Mouse (Mus musculus) right cerebral cortex, adult 2 months (tissue): ENCODE measurements around the gene Crim1.

Source experiments
- DNase-seq, 2 experiments: peaks; one replicate each; pipeline ENCODE4 v3.0.0; 2021 to 2022; ENCODE audit warnings: low spot score in 2 of 2

Crim1 gene

DNA sequence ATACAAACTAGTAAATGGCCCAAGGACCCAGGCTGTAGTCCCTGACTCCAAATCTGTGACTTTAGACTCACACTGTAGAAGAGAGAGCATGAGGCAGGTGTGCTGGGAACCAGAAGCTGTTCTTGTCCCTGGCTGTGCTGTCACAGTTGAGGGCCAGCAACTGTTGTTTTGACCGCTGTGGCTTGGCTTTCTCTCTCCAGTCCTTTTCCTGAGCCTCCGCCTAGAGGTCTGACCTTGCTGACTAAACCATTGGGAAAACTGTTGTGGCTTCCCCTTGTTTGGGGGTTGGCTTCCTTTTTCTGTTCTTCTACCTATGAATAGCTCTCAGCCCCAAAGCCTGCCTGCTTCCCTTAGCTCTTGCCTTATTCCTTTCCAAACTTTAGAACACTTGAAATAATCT is 126.3 kb downstream of the Crim1 start:
- no peak for DNase-seq

DNA sequence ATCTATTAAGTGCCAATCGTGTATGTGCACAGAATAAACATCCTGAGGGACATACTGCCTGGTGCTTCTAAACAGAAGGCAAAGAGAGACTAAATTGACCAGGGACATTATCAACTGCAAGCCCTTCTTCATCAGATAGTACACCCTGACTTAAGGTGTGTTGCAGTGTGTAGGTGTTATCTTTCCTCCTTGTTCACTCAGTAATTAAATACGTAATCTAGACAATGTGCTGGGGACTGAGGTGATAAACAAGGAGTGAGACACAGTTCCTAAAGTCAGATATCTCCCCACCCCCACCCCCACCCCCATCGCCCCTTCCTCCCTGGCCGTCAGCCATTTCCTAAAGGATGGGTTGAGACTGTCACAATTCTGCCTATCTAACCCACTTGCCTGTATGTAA is 127.1 kb downstream of the Crim1 start:
- DNase-seq = no peak

- no peak for DNase-seq
Measured at GRCm38 (mm10) chr17:78328287-78328686, 128.2 kb downstream of the Crim1 start.

DNA sequence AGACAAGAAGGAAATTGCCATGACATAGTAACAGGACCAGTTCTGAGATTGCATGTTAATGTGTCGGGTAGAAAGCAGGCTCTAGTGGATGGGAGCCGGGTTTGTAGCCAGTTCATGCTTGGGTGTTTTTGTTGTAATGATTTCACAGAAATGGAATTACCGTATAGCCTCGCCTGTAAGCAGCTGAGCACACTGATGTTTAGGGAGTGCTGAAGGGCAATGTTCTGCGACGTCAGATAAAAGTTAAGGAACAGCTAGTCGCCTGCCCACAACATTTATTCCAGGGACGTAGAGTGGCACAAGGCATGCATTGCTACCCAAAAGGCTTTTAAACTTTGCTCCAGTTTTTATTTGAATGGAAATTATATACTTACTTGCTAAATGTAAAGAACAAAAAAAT is 131.4 kb downstream of the Crim1 start:
- DNase-seq = no peak

DNA sequence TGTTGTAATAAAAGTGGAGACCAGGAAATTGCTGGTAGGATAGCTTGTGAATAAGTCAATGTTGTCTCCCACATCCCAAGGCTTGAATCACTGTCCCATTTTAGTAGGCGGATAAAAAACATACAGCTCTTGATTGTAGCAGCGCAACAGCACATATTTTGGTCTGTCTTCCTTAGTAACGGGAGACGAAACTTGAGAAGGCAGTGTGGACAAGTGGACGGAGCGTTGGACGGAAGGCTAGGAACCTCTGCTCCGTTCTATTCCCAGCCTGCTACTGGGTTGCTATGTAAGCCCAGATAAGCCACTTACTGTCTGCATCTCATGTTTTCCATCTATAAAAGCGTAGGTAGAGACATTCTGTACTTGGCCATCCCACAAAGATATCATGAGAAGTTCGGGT is 133.2 kb downstream of the Crim1 start:
- DNase-seq = no peak

DNA sequence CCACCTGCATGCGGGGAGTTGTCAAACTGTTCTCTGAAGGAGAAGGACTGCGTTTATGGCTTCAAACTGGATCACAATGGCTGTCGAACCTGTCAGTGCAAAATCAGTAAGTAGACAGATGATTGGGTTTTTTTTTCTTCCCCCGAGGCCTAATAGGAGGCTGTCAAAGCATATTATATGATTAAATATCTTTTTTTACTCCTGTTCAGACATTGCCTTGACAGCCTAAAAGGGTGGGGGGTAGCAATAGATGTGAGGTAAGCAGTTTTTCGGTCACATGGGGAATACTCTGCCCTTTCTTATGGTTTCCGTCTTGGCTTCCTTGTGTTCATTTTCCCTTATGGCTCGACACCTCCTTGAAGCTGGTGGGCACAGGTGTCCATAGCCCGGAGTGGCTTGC is 135.2 kb downstream of the Crim1 start:
- no peak for DNase-seq

- no peak for DNase-seq
Measured at GRCm38 (mm10) chr17:78343688-78344087, 143.6 kb downstream of the Crim1 start.

GRCm38 (mm10) chr17:78347111-78347801 is 147.2 kb downstream of the Crim1 start:
- DNase-seq = no peak

- DNase-seq = no peak
Measured at GRCm38 (mm10) chr17:78351676-78352499, 151.8 kb downstream of the Crim1 start.

DNA sequence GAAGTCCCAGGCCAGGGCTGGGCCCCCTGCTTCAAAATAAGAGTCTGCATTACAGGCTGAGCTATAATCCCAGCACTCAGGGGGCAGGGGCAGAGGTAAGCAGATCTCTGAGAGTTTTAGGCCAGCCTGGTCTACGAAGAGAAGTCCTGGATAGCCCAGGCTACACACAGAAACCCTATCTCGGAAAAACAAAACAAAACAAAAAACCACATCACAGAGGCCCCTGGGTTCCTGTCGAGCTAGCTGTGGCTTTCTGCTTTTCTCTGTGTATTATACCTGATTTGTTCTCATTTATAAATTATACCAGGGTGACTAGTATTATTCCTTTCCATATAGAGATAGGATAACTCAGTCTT is 152.4 kb downstream of the Crim1 start:
- no peak for DNase-seq

- DNase-seq = no peak
Measured at GRCm38 (mm10) chr17:78354411-78354810, 154.4 kb downstream of the Crim1 start.

- DNase-seq = no peak
Measured at GRCm38 (mm10) chr17:78354871-78355270, 154.8 kb downstream of the Crim1 start.

DNA sequence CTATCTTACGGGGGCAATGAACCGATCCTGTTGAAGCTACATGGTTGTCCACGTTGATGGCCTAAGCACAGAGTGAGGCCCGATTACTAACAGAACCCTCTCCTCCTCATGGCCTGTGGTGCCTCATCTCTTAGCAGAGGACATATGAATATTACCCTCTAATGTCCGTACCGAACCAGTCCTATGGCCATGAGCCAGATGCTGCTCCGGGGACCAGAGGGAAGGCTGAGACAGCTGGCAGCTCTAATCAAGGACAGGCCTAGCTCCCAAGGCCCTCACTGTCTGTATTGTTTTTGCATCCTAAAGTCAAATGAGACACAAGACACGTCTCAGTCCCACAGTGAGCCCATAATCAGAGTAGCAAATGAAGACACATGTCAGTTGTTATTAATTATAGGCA is 155.6 kb downstream of the Crim1 start:
- no peak for DNase-seq

DNA sequence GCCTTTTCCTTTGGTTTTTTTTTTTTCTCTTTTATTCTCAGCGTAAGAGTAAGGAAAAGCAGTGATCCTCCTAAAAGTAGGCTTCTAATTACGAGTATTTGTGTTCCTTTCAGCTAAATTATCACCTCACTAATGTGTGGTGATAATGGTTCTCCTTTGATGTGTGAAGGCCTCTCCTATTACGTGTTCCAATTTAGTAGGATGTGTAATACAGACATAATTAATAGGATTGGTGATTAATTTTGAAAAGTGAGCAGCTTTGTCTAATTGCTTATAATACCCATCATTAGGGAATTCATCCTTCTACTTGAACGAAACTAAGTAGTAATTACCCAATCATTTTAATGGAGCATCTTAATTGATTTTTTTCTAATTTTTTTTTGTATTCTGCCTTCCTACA is 157.7 kb downstream of the Crim1 start:
- DNase-seq = no peak

DNA sequence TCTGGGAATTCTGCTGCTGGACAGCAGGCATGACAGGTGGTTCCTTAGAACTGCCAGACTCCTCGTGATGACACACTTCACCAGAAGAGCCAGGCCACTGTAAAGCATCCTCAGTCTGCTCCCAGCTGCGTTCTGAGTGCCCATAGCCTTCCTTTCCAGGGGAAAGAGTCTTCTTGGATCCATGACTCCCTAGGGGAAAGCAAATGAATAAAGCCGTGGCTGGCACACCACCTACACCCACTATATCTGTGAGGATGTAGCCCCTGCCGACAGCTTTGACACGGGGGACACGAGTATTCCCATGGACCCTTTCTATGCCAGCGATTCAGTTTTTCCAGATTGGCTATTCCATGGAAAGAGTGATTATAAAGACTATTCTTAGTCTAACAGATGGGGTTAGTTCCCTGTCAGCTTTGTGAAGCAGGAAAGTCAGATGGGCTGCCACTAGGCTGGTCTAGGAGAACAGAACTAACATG is 158.2 kb downstream of the Crim1 start:
- no peak for DNase-seq

GRCm38 (mm10) chr17:78361939-78362728 is 162.1 kb downstream of the Crim1 start:
- no peak for DNase-seq

GRCm38 (mm10) chr17:78364555-78365302 is 164.7 kb downstream of the Crim1 start:
- no peak for DNase-seq

GRCm38 (mm10) chr17:78366070-78366469 is 166.0 kb downstream of the Crim1 start:
- DNase-seq = no peak

DNA sequence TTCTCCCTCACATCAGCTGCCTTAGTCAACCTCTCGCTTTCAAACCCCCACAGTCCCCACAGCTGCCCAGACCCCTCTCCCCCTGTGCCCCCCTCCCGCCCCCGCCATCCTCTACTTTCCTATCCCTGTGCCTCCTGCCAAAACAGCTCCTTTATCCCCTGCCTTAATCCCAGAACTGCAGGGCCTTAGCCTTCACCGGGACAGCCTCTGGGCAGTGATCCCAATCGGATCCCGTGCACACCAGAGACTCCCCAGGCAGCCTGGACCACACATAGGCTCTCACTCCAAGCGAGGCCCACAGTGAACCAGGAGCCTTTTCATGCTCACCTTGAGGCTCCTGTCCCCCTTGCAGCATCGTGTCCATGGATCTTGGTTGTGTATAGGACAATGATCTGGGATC is 168.4 kb downstream of the Crim1 start:
- DNase-seq = no peak

GRCm38 (mm10) chr17:78370445-78370844 is 170.4 kb downstream of the Crim1 start:
- DNase-seq = no peak

DNA sequence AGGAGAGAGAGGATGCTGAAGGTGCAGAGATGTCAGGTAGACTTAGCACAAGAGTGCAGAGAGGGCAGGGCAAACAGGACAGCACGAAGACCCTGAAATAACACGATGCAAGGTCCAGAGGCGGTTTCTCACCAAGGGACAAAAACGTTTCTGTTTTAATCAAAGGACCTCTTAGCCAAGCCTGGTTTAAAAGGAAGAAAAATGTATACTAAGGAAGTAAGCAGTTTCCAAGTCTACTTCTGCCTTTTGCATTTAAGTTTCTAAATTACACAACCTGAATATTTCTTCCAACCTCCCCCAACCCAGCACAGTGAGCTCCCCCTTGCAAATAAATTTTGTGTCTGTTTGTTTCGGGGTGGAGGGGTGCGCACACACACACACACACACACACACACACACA is 173.1 kb downstream of the Crim1 start:
- DNase-seq = no peak

- DNase-seq = no peak
Measured at GRCm38 (mm10) chr17:78373849-78374248, 173.8 kb downstream of the Crim1 start.
